Mouse (Mus musculus): ENCODE data around the gene Oas2. TPM values are rescaled to one million over a fixed set of nuclear protein-coding genes. Genes with fewer than 3 reads are reported as not detected.

Oas2 gene
- 6.9 TPM for polyA plus RNA-seq (2017; shearing (Covaris generic))

DNA sequence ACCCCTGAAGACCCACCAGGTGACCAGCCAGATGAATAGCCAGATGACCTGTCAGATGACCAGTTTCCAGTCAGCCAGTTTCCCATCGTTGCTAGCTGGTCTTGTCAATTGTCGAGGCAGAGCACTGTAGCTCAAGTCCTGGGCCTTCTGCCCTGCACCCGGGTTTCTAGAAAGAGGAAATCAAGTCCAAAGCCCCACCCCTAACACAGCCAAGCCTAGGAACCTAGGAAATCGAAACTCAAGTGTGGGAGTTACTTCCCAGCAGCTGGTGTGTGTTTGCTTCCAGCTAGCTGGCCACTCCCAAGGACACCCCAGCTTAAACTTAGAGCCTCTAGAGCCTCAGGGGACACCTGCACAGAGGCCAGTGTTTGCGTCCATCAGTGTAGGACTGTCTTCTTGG lies at the start of gene Oas2:
Gene Oas2, minus strand, starts transcription at position 166 of the 400 bp plus-strand sequence.

GRCm38 (mm10) chr5:120795480-120796034 lies 45.9 kb upstream of the Oas2 start, which contains the start of gene Oas1e:
Gene Oas1e, minus strand, starts transcription at chr5:120795530.

GRCm38 (mm10) chr5:120777478-120777877 lies 27.8 kb upstream of the Oas2 start, which contains the start of gene Oas3:
Gene Oas3, minus strand, starts transcription at chr5:120777661.

DNA sequence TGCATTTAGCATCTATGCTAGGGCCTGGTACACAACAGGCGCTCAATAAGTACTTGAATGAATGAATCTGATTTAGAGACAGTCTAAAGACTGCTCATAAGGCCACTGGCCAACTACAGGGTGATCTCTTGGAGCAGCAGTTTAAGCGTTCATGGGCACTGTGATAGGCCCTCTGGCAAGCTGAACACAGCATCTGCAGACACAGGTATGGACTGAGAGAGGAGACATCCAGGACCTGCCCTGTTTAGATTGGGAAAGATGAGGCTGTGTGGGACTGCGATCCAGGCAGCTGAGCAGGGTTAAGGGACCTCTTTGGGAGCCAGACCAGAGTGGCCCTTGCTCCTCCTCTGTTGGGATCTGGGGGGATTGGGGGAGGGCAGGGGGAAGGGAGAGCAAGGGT lies 37.8 kb downstream of the Oas2 start, which contains the start of gene Dtx1:
Gene Dtx1, minus strand, starts transcription at position 101 of the 400 bp plus-strand sequence.

Other genes with a start within 250 kb of the Oas2 start
- gene Plbd2, start 246.2 kb downstream of the Oas2 start, polyA plus RNA-seq (2017; shearing (Covaris generic)), result 3.7 TPM
- gene Slc8b1, start 238.7 kb downstream of the Oas2 start, polyA plus RNA-seq (2017; shearing (Covaris generic)), result 18.6 TPM
- 23.2 TPM for gene Tpcn1, start 161.2 kb downstream of the Oas2 start, polyA plus RNA-seq (2017; shearing (Covaris generic))
- 1.2 TPM for gene Iqcd, start 160.8 kb downstream of the Oas2 start, polyA plus RNA-seq (2017; shearing (Covaris generic))
- 6.3 TPM for gene Rita1, start 137.3 kb downstream of the Oas2 start, polyA plus RNA-seq (2017; shearing (Covaris generic))
- 89.7 TPM for gene Ddx54, start 137.1 kb downstream of the Oas2 start, polyA plus RNA-seq (2017; shearing (Covaris generic))
- not detected for gene Cfap73, start 115.6 kb downstream of the Oas2 start, polyA plus RNA-seq (2017; shearing (Covaris generic))
- gene Rasal1, start 101.0 kb downstream of the Oas2 start, polyA plus RNA-seq (2017; shearing (Covaris generic)), result 16.3 TPM
- 35.5 TPM for gene Dtx1, start 37.9 kb downstream of the Oas2 start, polyA plus RNA-seq (2017; shearing (Covaris generic))
- gene Oas3, start 27.8 kb upstream of the Oas2 start, polyA plus RNA-seq (2017; shearing (Covaris generic)), result 16.4 TPM
- not detected for gene Oas1e, start 45.7 kb upstream of the Oas2 start, polyA plus RNA-seq (2017; shearing (Covaris generic))
- gene Oas1c, start 62.7 kb upstream of the Oas2 start, polyA plus RNA-seq (2017; shearing (Covaris generic)), result 15.5 TPM
- not detected for gene Oas1f, start 97.5 kb upstream of the Oas2 start, polyA plus RNA-seq (2017; shearing (Covaris generic))
- gene Oas1h, start 111.6 kb upstream of the Oas2 start, polyA plus RNA-seq (2017; shearing (Covaris generic)), result not detected
- 1.1 TPM for gene Oas1g, start 137.8 kb upstream of the Oas2 start, polyA plus RNA-seq (2017; shearing (Covaris generic))
- 49.2 TPM for gene Oas1a, start 157.7 kb upstream of the Oas2 start, polyA plus RNA-seq (2017; shearing (Covaris generic))
- not detected for gene Oas1d, start 164.7 kb upstream of the Oas2 start, polyA plus RNA-seq (2017; shearing (Covaris generic))

Data from CD4-positive, CD25-positive, alpha-beta regulatory T cell, adult 9 weeks (primary cell).